Mouse (Mus musculus) adrenal gland, adult 10 weeks (tissue): Measurements from ENCODE around the gene Slc25a13. TPM values are rescaled to one million over a fixed set of nuclear protein-coding genes. Genes with fewer than 3 reads are reported as not detected.

Source experiments
- polyA plus RNA-seq: library from polyadenylated mRNA; stranded (reverse); fragments of 350-450 nt; fragmentation: Illumina TruSeq; extraction: RNeasy Lipid Tissue Mini Kit (QIAGEN cat#74804); gene quantifications from one replicate; pipeline ENCODE4 v1.2.3, GENCODE M21; 2014; ENCODE audit warnings: low read depth, low replicate concordance

Slc25a13 gene
- polyA plus RNA-seq: 37.4 TPM

DNA sequence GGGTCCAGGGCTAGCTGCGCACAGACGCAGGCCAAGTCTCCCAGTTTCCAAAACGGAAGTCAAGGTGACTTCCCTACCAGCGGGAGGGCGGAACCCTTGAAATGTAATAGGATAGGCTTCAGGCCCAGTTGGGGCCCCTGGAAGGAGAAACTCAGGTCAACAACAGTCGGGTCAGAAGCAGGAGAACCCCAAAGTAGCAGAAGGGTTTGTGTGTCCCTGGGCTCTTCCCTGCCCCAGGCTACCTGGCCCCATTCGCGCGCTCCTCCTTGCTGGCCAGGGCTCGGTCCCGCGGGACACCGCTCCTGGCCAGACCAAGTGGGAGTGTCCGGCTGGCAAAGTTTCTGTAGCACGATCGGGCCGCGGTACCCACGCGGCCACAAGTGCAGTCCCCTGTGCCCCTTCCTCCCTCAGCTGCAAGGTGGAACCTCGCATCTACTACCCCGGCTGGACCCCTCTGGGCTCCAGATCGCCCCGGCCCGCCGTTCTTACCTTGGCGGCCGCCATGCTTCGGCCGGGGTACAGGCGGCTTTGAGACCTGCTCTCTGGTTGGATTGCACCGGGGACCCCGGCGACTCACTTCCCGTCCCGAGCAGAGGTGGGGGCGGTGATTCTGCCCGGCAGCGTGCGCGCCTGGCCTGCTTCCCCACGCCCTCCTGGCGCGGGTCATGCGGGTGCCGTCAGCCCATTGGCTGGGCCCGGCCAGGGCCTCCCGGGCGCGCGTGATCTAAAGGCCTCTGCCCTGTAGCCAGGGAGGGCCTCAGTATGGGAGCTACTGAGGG, at the start of gene Slc25a13:
TSS of gene Slc25a13 (minus strand) at position 667 of the 779 bp plus-strand sequence.

